Mouse (Mus musculus): ENCODE measurements around the gene Pitx2. TPM values are rescaled to one million over a fixed set of nuclear protein-coding genes. Genes with fewer than 3 reads are reported as not detected.

The Pitx2 gene
- polyA plus RNA-seq, 1 experiment from 2014 or later: 4.9 TPM

DNA sequence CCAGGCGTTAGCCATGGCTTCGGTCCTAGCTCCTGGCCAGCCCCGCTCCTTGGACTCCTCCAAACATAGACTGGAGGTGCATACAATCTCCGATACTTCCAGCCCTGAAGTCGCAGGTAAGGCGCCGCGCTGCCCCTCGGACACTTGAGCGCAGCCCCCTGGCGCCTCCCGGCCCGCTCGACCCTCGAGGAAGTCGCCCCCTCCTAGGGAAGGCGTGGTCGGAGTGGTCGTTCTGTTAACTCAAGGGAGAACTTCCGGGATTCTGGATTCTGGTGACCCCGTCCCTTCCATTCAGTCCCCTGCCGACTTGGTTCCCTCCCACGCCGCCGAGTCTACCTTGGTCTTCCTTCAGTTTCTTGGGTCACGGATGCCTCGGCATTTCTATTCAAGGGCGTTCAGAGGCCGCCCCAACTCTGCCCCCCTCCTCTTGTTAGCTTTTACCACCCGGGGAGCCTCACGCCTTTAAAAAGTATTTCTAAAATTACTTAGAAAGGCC is 15.0 kb downstream of the Pitx2 start:
- H3K9ac ChIP-seq (replicated peaks; ENCODE audit: low read depth, low read length): no peak overlapping the region
- H3K4me2 ChIP-seq (ENCODE audit: low read length): peak overlapping the region; percentile 65
- WGBS: under 1% methylated on average over 31 of the region's 31 CpGs
- H3K27me3 ChIP-seq (replicated peaks; ENCODE audit: control insufficient read depth, insufficient read depth, low read length): peaks cover 50% of the 10 kb centered on the region
- peak overlapping the region; percentile 49 for H3K4me3 ChIP-seq (replicated peaks; ENCODE audit: low read length)
- ATAC-seq: no peak
- H3K36me3 ChIP-seq (ENCODE audit: control insufficient read depth, insufficient read depth): no peaks in the 10 kb centered on the region
- H3K9me3 ChIP-seq (ENCODE audit: control insufficient read depth, low read length): no peaks in the 10 kb centered on the region
- H3K27ac ChIP-seq (ENCODE audit: low read length): no peak overlapping the region
- H3K4me1 ChIP-seq (replicated peaks; ENCODE audit: control insufficient read depth, insufficient read depth, low read length): peaks cover 16% of the 10 kb centered on the region

DNA sequence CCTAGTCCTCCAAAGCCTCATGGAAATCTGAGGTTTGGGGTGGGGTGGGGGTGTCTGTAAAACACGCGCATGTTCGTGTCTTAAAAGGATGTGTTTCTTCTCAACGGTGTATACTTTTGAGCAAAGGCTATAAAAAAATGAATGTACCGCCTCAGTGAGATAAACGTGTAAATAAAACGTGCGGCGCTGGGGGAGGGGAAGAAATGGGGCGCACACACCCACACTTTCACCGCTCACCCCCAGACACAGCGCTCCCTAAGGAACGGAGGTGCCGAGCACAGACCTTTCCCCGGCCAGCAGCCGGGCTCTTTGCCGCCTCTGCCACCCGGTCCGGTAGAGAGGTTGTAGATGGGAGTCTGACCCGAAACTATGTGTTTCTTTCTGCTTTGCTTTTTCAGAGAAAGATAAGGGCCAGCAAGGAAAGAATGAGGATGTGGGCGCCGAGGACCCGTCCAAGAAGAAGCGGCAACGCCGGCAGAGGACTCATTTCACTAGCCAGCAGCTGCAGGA is 15.6 kb downstream of the Pitx2 start:
- no peak overlapping the region for H3K27ac ChIP-seq (ENCODE audit: low read length)
- H3K4me3 ChIP-seq (replicated peaks; ENCODE audit: low read length): no peak overlapping the region
- H3K4me1 ChIP-seq (replicated peaks; ENCODE audit: control insufficient read depth, insufficient read depth, low read length): peaks cover 16% of the 10 kb centered on the region
- no peak for ATAC-seq
- no peak overlapping the region for H3K4me2 ChIP-seq (ENCODE audit: low read length)
- H3K36me3 ChIP-seq (ENCODE audit: control insufficient read depth, insufficient read depth): no peaks in the 10 kb centered on the region
- WGBS: under 1% methylated on average over 26 of the region's 26 CpGs
- H3K27me3 ChIP-seq (replicated peaks; ENCODE audit: control insufficient read depth, insufficient read depth, low read length): peaks cover 49% of the 10 kb centered on the region
- H3K9me3 ChIP-seq (ENCODE audit: control insufficient read depth, low read length): no peaks in the 10 kb centered on the region
- no peak overlapping the region for H3K9ac ChIP-seq (replicated peaks; ENCODE audit: low read depth, low read length)

- Histone ChIP-seq H3K9ac (replicated peaks; ENCODE audit: low read depth, low read length) (no peak overlapping the region), H3K4me3 (replicated peaks; ENCODE audit: low read length) (no peak overlapping the region), H3K9me3 (ENCODE audit: control insufficient read depth, low read length) (no peaks in the 10 kb centered on the region), H3K4me1 (replicated peaks; ENCODE audit: control insufficient read depth, insufficient read depth, low read length) (peaks cover 16% of the 10 kb centered on the region), H3K36me3 (ENCODE audit: control insufficient read depth, insufficient read depth) (no peaks in the 10 kb centered on the region), H3K27ac (ENCODE audit: low read length) (no peak overlapping the region), H3K27me3 (replicated peaks; ENCODE audit: control insufficient read depth, insufficient read depth, low read length) (peaks cover 43% of the 10 kb centered on the region), H3K4me2 (ENCODE audit: low read length) (no peak overlapping the region)
- WGBS: under 1% methylated on average over 35 of the region's 35 CpGs
- ATAC-seq: no peak
Observed at GRCm38 (mm10) chr3:129215751-129216331, 16.2 kb downstream of the Pitx2 start.

DNA sequence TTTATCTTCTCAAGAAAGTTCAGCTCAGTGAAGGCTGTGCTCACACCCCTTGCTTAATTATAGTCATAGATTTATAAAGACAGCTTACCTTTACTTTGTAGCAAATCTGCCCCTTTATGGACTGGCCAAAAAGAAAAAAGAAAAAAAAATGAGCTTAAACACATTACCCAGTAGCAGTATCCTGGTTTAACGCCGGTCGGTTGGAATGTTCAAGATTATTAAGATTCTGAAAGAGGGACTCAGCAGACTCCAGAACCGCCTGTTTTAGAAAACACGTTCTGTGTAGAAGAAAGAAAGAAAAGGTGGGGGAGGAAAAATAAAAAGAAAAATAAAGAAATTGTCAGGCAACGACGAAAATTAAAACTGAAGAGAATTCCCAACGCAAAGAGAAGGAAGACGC is 16.8 kb downstream of the Pitx2 start:
- 1% methylated on average over 9 of the region's 9 CpGs for WGBS
- Histone ChIP-seq H3K4me2 (ENCODE audit: low read length) (no peak overlapping the region), H3K9me3 (ENCODE audit: control insufficient read depth, low read length) (no peaks in the 10 kb centered on the region), H3K9ac (replicated peaks; ENCODE audit: low read depth, low read length) (no peak overlapping the region), H3K27me3 (replicated peaks; ENCODE audit: control insufficient read depth, insufficient read depth, low read length) (peaks cover 44% of the 10 kb centered on the region), H3K27ac (ENCODE audit: low read length) (no peak overlapping the region), H3K4me1 (replicated peaks; ENCODE audit: control insufficient read depth, insufficient read depth, low read length) (peaks cover 16% of the 10 kb centered on the region), H3K4me3 (replicated peaks; ENCODE audit: low read length) (no peak overlapping the region), H3K36me3 (ENCODE audit: control insufficient read depth, insufficient read depth) (no peaks in the 10 kb centered on the region)
- ATAC-seq: no peak

GRCm38 (mm10) chr3:129216911-129217561 is 17.4 kb downstream of the Pitx2 start:
- H3K9ac ChIP-seq (replicated peaks; ENCODE audit: low read depth, low read length): no peak overlapping the region
- H3K27me3 ChIP-seq (replicated peaks; ENCODE audit: control insufficient read depth, insufficient read depth, low read length): peaks cover 42% of the 10 kb centered on the region
- H3K27ac ChIP-seq (ENCODE audit: low read length): no peak overlapping the region

GRCm38 (mm10) chr3:129217862-129218370 is 18.2 kb downstream of the Pitx2 start:
- Histone ChIP-seq H3K27ac (ENCODE audit: low read length) (no peak overlapping the region), H3K9ac (replicated peaks; ENCODE audit: low read depth, low read length) (no peak overlapping the region), H3K27me3 (replicated peaks; ENCODE audit: control insufficient read depth, insufficient read depth, low read length) (peaks cover 43% of the 10 kb centered on the region), H3K9me3 (ENCODE audit: control insufficient read depth, low read length) (no peaks in the 10 kb centered on the region), H3K4me3 (replicated peaks; ENCODE audit: low read length) (no peak overlapping the region), H3K36me3 (ENCODE audit: control insufficient read depth, insufficient read depth) (no peaks in the 10 kb centered on the region), H3K4me1 (replicated peaks; ENCODE audit: control insufficient read depth, insufficient read depth, low read length) (peaks cover 16% of the 10 kb centered on the region), H3K4me2 (ENCODE audit: low read length) (no peak overlapping the region)
- 2% methylated on average over 12 of the region's 12 CpGs for WGBS
- no peak for ATAC-seq

More at GRCm38 (mm10) chr3:129216911-129217561, 17.4 kb downstream of the Pitx2 start:
- no peak overlapping the region for H3K4me2 ChIP-seq (ENCODE audit: low read length)
- peaks cover 16% of the 10 kb centered on the region for H3K4me1 ChIP-seq (replicated peaks; ENCODE audit: control insufficient read depth, insufficient read depth, low read length)
- no peaks in the 10 kb centered on the region for H3K9me3 ChIP-seq (ENCODE audit: control insufficient read depth, low read length)
- under 1% methylated on average over 34 of the region's 34 CpGs for WGBS
- H3K36me3 ChIP-seq (ENCODE audit: control insufficient read depth, insufficient read depth): no peaks in the 10 kb centered on the region
- H3K4me3 ChIP-seq (replicated peaks; ENCODE audit: low read length): no peak overlapping the region
- ATAC-seq: no peak

- Histone ChIP-seq H3K4me3 (replicated peaks; ENCODE audit: low read length) (no peak overlapping the region), H3K36me3 (ENCODE audit: control insufficient read depth, insufficient read depth) (no peaks in the 10 kb centered on the region), H3K27me3 (replicated peaks; ENCODE audit: control insufficient read depth, insufficient read depth, low read length) (peaks cover 47% of the 10 kb centered on the region), H3K4me2 (ENCODE audit: low read length) (no peak overlapping the region), H3K9me3 (ENCODE audit: control insufficient read depth, low read length) (no peaks in the 10 kb centered on the region), H3K27ac (ENCODE audit: low read length) (no peak overlapping the region), H3K9ac (replicated peaks; ENCODE audit: low read depth, low read length) (no peak overlapping the region), H3K4me1 (replicated peaks; ENCODE audit: control insufficient read depth, insufficient read depth, low read length) (peaks cover 16% of the 10 kb centered on the region)
- ATAC-seq: no peak
- WGBS: under 1% methylated on average over 41 of the region's 41 CpGs
Observed at GRCm38 (mm10) chr3:129218371-129218921, 18.8 kb downstream of the Pitx2 start.

DNA sequence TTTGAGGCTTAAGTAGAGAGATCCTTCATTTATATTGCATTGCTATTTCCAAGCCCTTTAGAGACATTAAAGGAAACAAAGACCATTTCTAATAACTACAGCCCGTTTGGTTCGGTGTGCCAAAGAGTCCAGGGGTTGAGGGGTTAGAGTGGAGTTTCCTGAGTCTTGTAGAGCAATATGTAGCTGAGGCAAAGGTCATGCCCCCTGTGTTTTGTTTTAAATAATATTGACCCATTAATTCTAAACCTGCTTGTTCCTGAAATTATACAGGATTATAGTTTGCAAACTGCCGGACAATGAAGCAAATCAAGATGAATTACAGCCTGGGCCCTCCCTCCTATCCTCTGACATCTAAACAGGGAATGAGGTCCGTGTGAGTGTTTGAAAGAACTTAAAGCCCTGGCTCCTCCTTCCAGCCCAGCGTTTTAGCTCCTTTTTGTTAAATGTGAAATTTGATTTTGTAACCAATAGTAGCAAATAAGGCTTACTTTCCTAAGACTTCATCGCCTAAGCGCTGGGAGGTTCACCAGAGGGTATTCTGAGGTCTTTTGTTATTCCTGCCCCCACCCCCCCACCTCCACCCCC is 20.5 kb downstream of the Pitx2 start:
- 1% methylated on average over 7 of the region's 7 CpGs for WGBS
- no peak overlapping the region for H3K27ac ChIP-seq (ENCODE audit: low read length)
- H3K36me3 ChIP-seq (ENCODE audit: control insufficient read depth, insufficient read depth): no peaks in the 10 kb centered on the region
- peaks cover 5% of the 10 kb centered on the region for H3K4me1 ChIP-seq (replicated peaks; ENCODE audit: control insufficient read depth, insufficient read depth, low read length)
- no peak overlapping the region for H3K4me2 ChIP-seq (ENCODE audit: low read length)
- H3K9me3 ChIP-seq (ENCODE audit: control insufficient read depth, low read length): no peaks in the 10 kb centered on the region
- no peak for ATAC-seq
- H3K27me3 ChIP-seq (replicated peaks; ENCODE audit: control insufficient read depth, insufficient read depth, low read length): peaks cover 54% of the 10 kb centered on the region
- no peak overlapping the region for H3K4me3 ChIP-seq (replicated peaks; ENCODE audit: low read length)
- no peak overlapping the region for H3K9ac ChIP-seq (replicated peaks; ENCODE audit: low read depth, low read length)
